Mouse (Mus musculus) cerebellum, adult 9-11 months (tissue): ENCODE results near the gene Bmi1.

Experiments used
- DNase-seq: peaks from one replicate; pipeline ENCODE4 v3.0.0; 2022

The Bmi1 gene

DNA sequence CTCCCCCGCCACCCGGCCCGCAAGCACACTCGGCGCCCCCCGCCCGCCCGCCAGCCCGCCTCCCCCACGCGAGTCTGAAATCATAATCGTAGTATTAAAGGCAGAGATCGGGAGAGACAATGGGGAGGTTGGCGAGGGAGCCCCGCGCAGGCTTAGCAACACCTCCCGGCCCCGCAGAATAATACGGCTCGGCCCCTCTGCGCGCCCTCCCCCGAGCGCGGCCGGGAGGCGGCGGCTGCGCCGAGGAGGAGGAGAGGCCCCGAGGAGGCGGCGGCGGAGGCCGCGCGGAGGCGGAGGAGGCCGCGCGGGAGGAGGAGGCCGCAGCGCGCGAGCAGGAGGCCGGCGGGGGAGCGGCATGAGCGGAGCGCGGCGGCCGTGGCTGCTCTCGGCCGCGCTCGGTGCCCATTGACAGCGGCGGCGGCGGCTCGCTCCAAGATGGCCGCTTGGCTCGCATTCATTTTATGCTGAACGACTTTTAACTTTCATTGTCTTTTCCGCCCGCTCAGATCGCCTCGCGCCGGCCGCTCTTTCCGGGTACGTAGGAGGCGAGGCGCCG, at the start of gene Bmi1:
Gene Bmi1 (plus strand): TSS at position 83 of the 556 bp plus-strand sequence.
- peak; percentile 87 for DNase-seq

- no peak for DNase-seq
Measured at GRCm38 (mm10) chr2:18630547-18630946, 46.3 kb upstream of the Bmi1 start.

GRCm38 (mm10) chr2:18635052-18635451, 41.8 kb upstream of the Bmi1 start:
- DNase-seq = peak; percentile 97

GRCm38 (mm10) chr2:18648563-18648962, 28.3 kb upstream of the Bmi1 start:
- no peak for DNase-seq

DNA sequence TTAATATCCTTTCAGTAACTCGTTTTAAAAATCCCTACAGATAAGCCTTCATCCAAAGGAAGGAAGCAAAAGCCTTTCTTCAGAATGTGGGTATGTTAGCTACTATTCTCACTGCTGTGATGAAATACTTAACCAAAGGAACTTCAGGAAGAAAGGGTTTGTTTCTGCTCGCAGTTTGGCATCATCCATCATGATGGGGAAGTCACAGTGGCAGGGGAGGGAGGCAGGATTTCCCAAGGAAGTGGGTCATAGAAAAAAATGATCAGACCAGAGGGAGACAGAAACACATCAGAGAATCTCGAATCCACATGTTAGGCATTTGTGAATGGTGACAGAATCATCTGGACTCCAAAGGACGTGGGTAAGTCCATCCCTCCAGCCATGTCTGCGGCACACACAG, 22.0 kb upstream of the Bmi1 start:
- no peak for DNase-seq

GRCm38 (mm10) chr2:18664003-18664402, 12.8 kb upstream of the Bmi1 start:
- no peak for DNase-seq

GRCm38 (mm10) chr2:18671041-18671440, 5.8 kb upstream of the Bmi1 start:
- DNase-seq = peak; percentile 29

- DNase-seq = peak; percentile 98
Measured at GRCm38 (mm10) chr2:18672133-18672765, 4.6 kb upstream of the Bmi1 start, which contains the start of gene Commd3. Gene Commd3 (plus strand): TSS chr2:18672384.

GRCm38 (mm10) chr2:18672766-18673164, 4.1 kb upstream of the Bmi1 start:
- no peak for DNase-seq

- no peak for DNase-seq
Measured at GRCm38 (mm10) chr2:18673766-18674165, 3.1 kb upstream of the Bmi1 start.

GRCm38 (mm10) chr2:18674193-18674902, 2.5 kb upstream of the Bmi1 start:
- DNase-seq = no peak

GRCm38 (mm10) chr2:18675681-18676456, 949 bp upstream of the Bmi1 start:
- peak; percentile 57 for DNase-seq

DNA sequence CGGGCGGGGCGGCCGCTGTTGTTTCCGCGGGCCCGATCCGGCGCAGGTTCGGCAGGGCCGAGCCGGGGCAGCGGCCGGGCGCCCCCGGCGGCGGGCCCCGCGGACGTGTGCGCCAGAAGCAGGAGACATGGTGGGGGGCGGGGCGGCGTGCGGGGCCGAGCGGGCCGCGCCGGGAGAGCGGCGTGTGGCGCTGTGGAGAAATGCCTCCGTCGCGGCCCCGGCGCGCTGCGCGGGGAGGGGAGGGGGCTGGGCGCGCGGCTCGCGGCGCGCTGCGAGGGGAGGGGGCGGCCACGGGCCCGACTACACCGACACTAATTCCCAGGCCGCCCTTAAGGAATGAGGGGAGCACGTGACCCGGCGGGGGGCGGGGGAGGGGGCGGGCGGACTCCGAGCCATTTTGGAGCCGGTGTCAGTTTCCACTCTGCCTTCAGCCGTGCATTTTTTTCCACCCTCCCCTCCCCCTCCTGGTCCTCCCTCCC, 322 bp upstream of the Bmi1 start:
- DNase-seq = peak; percentile 81

DNA sequence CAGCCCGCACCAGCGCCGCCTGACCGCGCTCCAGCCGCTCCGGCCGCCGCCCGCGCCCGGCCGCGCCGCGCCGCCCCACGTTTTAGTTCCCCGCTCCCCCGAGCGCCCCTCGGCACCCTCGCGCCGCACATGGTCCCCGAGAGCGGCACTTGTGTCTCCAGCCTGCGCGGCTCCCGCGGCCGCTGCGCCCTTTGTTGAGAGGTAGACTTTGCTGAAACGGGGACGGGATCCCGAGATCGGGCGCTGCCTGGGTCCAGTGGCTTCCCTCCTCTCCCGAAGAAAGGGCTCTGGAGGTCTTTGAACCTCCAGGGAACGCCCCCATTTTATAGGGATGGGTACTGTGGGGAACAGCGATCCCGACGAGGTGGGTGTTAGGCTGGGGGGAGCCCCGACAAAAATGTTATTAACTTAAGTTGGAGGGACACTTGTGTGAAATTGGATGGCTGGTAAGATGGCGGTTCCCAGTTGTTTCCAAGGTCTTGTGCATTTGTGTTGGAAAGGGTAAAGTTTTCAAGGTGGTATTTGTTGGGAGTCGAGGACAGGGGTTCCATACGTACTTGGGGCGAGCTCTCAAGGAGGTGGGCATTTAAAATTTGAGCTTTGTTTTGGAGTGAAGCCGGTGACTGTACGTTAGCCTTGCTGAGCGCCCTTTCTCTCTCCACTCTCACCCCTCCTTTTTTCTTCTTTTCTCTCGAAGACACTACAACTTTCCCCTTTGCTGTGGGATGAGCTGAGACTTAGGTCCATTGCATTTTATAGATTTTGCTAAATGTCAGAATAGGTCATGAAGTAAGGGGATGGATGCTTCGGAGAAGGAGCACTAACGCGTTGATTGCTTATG, 1.0 kb downstream of the Bmi1 start:
- peak; percentile 72 for DNase-seq

GRCm38 (mm10) chr2:18679701-18680100, 2.9 kb downstream of the Bmi1 start:
- DNase-seq = no peak

DNA sequence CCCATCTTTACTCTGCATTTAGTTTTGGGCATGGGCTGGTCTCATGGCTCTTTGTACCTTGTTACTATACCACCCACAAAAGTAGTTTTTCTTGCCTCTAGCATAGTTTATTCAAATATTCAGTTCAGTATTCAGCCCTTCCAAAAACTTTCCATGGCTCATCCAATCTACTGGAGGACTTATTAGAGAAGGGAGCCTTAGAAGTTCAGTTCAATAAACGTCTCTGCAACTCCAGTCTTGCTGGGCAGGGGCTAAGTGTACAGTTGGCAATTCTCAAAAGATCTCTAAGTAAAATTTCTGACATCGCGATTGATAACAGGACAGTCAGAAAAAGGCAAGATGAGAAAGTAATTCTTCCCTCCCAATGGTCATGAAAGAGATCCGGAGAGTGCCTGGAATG, 3.7 kb downstream of the Bmi1 start:
- DNase-seq = no peak

- peak; percentile 42 for DNase-seq
Measured at GRCm38 (mm10) chr2:18680961-18681360, 4.1 kb downstream of the Bmi1 start.

GRCm38 (mm10) chr2:18684062-18684461, 7.2 kb downstream of the Bmi1 start:
- DNase-seq = no peak

DNA sequence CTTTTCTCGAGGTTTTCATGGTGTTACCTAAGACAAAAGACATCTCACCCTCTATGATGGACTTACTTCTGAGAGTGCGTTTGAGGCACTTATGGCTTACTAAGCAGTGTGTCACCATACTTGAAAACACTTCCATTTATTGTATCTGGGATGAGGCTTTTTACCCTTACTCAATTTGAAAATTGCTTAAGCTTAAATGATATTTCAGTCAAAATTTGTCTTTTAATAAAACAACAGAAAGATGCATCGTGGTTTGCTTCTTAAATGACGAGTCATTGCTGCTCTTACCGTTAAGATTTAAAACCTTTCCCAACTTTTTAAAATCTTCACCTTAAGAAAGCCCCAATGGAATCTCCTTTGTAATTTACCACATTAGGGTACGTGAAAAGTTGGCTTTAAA, 9.6 kb downstream of the Bmi1 start:
- DNase-seq = no peak

- no peak for DNase-seq
Measured at GRCm38 (mm10) chr2:18686826-18687519, 10.2 kb downstream of the Bmi1 start.

- DNase-seq = no peak
Measured at GRCm38 (mm10) chr2:18687671-18688170, 10.9 kb downstream of the Bmi1 start.
